Mouse (Mus musculus): ENCODE results near the gene Tbc1d13. TPM values are rescaled to one million over a fixed set of nuclear protein-coding genes. Genes with fewer than 3 reads are reported as not detected.
"Not testable (repeated sequence)": the region's sequence is repeated elsewhere in the genome, so short reads cannot be mapped to it uniquely, and the experiment has no call there.

Gene Tbc1d13
- polyA plus RNA-seq, 1 experiment from 2014 or later = 13.2 TPM

DNA sequence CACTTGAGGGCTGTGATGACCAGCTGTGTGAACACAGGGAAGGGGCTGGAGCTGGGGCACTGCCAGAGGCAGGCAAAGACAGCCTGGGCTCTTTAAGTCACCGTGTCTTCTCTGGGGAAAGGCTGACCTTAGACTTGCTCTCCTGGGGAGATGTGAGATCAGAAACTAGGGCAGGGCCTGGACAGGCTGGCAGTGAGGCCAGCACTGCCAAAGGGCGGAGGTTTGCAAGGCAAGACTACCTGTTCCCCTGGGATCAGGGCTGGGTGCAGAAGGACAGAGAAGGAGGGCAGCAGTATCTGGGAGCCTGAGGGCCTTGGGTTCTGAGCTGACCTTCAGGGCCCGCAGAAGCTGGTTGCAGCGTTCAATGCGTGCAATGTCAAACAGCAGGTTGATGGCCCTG, 25.9 kb upstream of the Tbc1d13 start:
- no peak overlapping the region for H3K27ac ChIP-seq
- H3K4me3 ChIP-seq (replicated peaks) = no peak overlapping the region
- no peak overlapping the region for H3K4me2 ChIP-seq (replicated peaks)
- H3K4me1 ChIP-seq (replicated peaks) = no peaks in the 10 kb centered on the region
- peaks cover 97% of the 10 kb centered on the region for H3K36me3 ChIP-seq
- H3K9me3 ChIP-seq = no peaks in the 10 kb centered on the region
- ATAC-seq = no peak
- H3K27me3 ChIP-seq = no peaks in the 10 kb centered on the region
- 94% methylated on average over 5 of the region's 5 CpGs for WGBS
- H3K9ac ChIP-seq (replicated peaks) = no peak overlapping the region

GRCm38 (mm10) chr2:30108260-30108659, 25.3 kb upstream of the Tbc1d13 start:
- Histone ChIP-seq H3K9ac (replicated peaks) (no peak overlapping the region), H3K27ac (no peak overlapping the region), H3K4me2 (replicated peaks) (no peak overlapping the region), H3K4me1 (replicated peaks) (no peaks in the 10 kb centered on the region), H3K27me3 (no peaks in the 10 kb centered on the region), H3K36me3 (peaks cover 97% of the 10 kb centered on the region), H3K4me3 (replicated peaks) (no peak overlapping the region), H3K9me3 (no peaks in the 10 kb centered on the region)
- ATAC-seq = no peak
- 96% methylated on average over 4 of the region's 4 CpGs for WGBS

DNA sequence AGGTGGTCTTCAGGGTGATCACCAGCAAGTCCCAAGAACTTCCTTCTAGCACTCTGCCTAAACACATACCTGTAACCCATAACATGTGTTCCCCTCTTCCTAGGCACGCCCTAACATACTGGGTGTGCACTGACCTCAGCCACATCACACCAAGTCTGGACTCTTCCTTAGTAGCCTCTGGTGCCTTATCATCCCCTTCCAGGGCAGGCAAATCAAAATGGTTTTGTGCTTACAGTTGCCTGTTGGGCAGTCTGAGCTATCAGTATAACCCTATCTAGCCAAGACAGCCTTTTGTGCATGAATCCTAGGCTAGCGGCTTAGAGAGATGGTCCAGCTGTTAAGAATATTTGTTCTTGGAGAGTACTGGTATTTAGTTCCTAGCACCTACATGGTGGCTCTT, 22.0 kb upstream of the Tbc1d13 start:
- Histone ChIP-seq H3K9me3 (no peaks in the 10 kb centered on the region), H3K4me2 (replicated peaks) (no peak overlapping the region), H3K27ac (no peak overlapping the region), H3K4me3 (replicated peaks) (no peak overlapping the region), H3K27me3 (no peaks in the 10 kb centered on the region), H3K9ac (replicated peaks) (no peak overlapping the region), H3K4me1 (replicated peaks) (no peaks in the 10 kb centered on the region), H3K36me3 (peaks cover 68% of the 10 kb centered on the region)
- 98% methylated on average over 2 of the region's 2 CpGs for WGBS
- ATAC-seq = no peak

GRCm38 (mm10) chr2:30112564-30112963, 21.0 kb upstream of the Tbc1d13 start:
- peaks cover 57% of the 10 kb centered on the region for H3K36me3 ChIP-seq

DNA sequence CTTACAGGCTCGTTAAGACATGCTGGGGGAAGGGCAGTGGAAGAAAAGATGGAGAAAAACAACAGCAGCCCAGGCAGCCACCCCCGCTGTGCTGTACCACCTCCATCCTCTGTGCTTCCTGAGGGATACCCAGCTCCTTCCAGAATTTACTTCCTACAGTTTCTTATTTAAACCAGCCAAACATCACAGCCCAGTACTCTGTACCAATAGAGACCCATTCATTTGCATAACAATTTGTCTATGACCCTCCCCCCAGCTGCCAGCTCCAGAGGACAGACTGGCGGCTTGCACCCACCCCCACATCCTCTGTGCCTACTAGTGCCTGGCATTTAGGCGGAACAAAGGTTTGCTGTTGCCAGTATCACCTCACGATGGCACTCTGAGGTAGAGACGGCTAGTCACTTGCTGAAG, 13.9 kb upstream of the Tbc1d13 start:
- Histone ChIP-seq H3K9me3 (no peaks in the 10 kb centered on the region), H3K27ac (peak overlapping the region; percentile 59), H3K4me3 (replicated peaks) (no peak overlapping the region), H3K36me3 (peaks cover 6% of the 10 kb centered on the region), H3K27me3 (no peaks in the 10 kb centered on the region), H3K9ac (replicated peaks) (0 out of 2 replicates have a peak overlapping the region, but pooled peaks have one; percentile 29), H3K4me2 (replicated peaks) (peak overlapping the region; percentile 9), H3K4me1 (replicated peaks) (peaks cover 42% of the 10 kb centered on the region)
- peak; percentile 32; the same call in 1 of the 2 replicates for ATAC-seq
- WGBS = 15% methylated on average over 6 of the region's 6 CpGs

More at GRCm38 (mm10) chr2:30112564-30112963, 21.0 kb upstream of the Tbc1d13 start:
- 94% methylated on average over 5 of the region's 5 CpGs for WGBS
- ATAC-seq = no peak
- no peaks in the 10 kb centered on the region for H3K27me3 ChIP-seq
- no peak overlapping the region for H3K9ac ChIP-seq (replicated peaks)
- no peak overlapping the region for H3K27ac ChIP-seq
- H3K4me1 ChIP-seq (replicated peaks) = no peaks in the 10 kb centered on the region
- no peak overlapping the region for H3K4me2 ChIP-seq (replicated peaks)
- no peak overlapping the region for H3K4me3 ChIP-seq (replicated peaks)
- H3K9me3 ChIP-seq = no peaks in the 10 kb centered on the region

GRCm38 (mm10) chr2:30120269-30120668, 13.3 kb upstream of the Tbc1d13 start:
- H3K36me3 ChIP-seq = peaks cover 6% of the 10 kb centered on the region
- H3K9me3 ChIP-seq = no peaks in the 10 kb centered on the region
- H3K4me2 ChIP-seq (replicated peaks) = peak overlapping the region; percentile 9; the same call in 1 of the 2 replicates
- H3K27me3 ChIP-seq = no peaks in the 10 kb centered on the region
- peak overlapping the region; percentile 59; the same call in 1 of the 2 replicates for H3K27ac ChIP-seq
- no peak for ATAC-seq
- H3K4me1 ChIP-seq (replicated peaks) = peaks cover 49% of the 10 kb centered on the region
- 83% methylated on average over 4 of the region's 4 CpGs for WGBS
- H3K4me3 ChIP-seq (replicated peaks) = no peak overlapping the region
- H3K9ac ChIP-seq (replicated peaks) = peak overlapping the region; percentile 29; the same call in 1 of the 2 replicates

- peaks cover 50% of the 10 kb centered on the region for H3K4me1 ChIP-seq (replicated peaks)
- 87% methylated on average over 5 of the region's 5 CpGs for WGBS
These were observed 10.8 kb upstream of the Tbc1d13 start for GRCm38 (mm10) chr2:30122766-30123165.

DNA sequence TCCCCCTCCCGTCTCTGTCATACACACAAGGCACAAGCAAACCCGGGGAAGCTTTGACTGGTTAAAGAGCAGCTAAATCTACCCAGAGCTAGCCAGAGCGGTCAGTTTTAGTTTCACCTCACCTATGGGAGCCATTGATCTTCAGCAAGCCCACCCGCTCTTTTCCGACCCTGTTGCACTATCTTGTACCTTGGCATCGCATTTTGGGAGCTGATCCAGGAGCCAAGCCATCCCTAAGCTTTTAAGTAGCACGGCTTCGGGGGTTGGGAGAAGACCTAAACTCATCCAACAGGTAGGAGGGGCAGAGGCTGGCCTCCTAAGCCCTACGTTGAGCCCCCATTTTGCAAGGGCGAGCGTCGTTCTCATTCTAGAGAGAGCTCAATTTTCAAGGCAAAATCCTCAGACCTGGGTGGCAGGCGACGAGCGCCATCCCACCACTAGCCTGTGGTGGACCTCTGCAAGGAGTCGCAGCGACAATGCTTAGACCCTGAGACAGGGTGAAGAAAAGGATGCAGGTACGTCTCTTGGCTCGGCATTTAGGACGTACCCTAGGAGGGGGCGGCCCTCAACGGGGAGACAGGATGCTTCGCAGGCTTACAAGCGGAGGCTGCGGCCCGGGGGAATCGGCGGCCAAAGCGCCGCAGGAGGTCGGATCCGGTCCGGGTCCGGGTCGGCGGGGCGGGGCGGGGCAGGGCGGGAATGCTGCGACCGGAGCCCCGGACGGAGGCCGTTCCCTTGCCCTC, 9.6 kb upstream of the Tbc1d13 start:
- 2% methylated on average over 44 of the region's 44 CpGs for WGBS
- H3K27me3 ChIP-seq = no peaks in the 10 kb centered on the region
- peak; percentile 76 for ATAC-seq

More at GRCm38 (mm10) chr2:30122766-30123165, 10.8 kb upstream of the Tbc1d13 start:
- Histone ChIP-seq H3K27ac (no peak overlapping the region), H3K4me2 (replicated peaks) (peak overlapping the region; percentile 89), H3K27me3 (no peaks in the 10 kb centered on the region), H3K9me3 (no peaks in the 10 kb centered on the region), H3K36me3 (peaks cover 6% of the 10 kb centered on the region), H3K4me3 (replicated peaks) (peak overlapping the region; percentile 89; the same call in 1 of the 2 replicates), H3K9ac (replicated peaks) (peak overlapping the region; percentile 92; the same call in 1 of the 2 replicates)
- ATAC-seq = no peak

DNA sequence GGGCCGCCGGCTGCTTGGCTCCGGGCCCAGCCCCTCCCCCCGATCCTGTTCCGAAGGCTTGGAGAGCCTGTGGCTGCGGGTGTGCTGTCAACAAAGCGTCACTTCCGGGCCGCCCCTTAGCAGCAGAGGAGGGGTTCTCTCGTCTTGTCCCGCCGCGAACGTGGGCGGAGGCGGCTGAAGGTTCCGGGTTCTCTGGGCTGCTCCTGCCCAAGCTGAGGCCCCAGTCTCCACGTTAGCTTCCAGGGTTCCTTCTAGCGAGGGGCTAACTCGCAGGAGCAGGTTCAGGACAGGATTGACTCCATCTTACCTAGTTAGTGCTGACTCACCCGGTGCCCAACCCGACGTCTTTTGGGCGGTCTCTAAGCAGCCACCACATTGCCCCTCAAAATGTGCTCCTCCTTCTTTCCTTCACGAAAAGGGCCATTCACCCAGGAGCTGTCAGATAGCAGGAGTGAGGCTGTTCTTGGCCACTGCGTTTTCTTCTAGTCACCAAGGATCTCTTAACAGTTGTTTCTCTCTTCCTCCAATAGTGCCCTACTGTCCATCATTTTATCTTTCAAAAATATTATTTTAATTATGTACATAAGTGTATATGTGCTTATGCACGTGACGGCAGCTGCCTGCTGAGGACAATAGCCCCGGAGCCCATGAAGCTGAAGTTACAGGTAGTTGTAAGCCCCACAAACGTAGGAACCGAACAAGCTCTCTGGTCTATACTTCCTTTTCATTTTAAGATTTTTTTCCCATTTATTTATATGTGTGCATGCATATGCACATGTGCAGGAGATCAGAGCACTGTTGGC, 8.9 kb upstream of the Tbc1d13 start, which contains the start of gene Zer1:
Zer1 (minus strand) TSS at position 114 of the 803 bp plus-strand sequence.
- H3K27ac ChIP-seq = peak within 1 kb of the TSS; percentile 90
- peaks cover 40% of the 10 kb centered on the region for H3K4me1 ChIP-seq (replicated peaks)
- ATAC-seq = peak; percentile 97
- H3K4me3 ChIP-seq (replicated peaks) = peak within 1 kb of the TSS; percentile 89
- H3K9me3 ChIP-seq = no peaks in the 10 kb centered on the region
- WGBS = 9% methylated on average over 31 of the region's 31 CpGs
- H3K9ac ChIP-seq (replicated peaks) = peak within 1 kb of the TSS; percentile 92
- H3K4me2 ChIP-seq (replicated peaks) = peak within 1 kb of the TSS; percentile 89
- peaks cover 6% of the 10 kb centered on the region for H3K36me3 ChIP-seq
- H3K27me3 ChIP-seq = no peaks in the 10 kb centered on the region

More for the DNA sequence above, 9.6 kb upstream of the Tbc1d13 start:
- Histone ChIP-seq H3K9ac (replicated peaks) (peak overlapping the region; percentile 92), H3K9me3 (no peaks in the 10 kb centered on the region), H3K4me2 (replicated peaks) (peak overlapping the region; percentile 89), H3K4me3 (replicated peaks) (peak overlapping the region; percentile 89), H3K36me3 (peaks cover 6% of the 10 kb centered on the region), H3K4me1 (replicated peaks) (peaks cover 48% of the 10 kb centered on the region), H3K27ac (peak overlapping the region; percentile 90)

DNA sequence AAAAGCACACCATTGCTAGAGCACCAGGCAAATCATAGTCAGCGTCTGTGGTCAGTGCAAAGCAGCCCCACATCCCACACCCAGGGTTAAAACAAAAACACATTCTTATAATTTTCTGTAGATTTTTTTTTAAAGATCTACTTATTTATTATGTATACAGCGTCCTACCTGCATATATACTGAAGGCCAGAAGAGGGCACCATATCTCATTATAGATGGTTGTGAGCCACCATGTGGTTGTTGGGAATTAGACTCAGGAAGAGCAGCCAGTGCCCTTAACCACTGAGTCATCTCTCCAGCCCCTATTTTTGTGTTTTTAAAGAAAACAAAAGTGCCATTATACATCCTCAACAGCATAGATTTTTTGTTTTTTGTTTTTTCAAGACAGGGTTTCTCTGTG, 4.8 kb upstream of the Tbc1d13 start:
- no peak overlapping the region for H3K4me3 ChIP-seq (replicated peaks)
- no peaks in the 10 kb centered on the region for H3K9me3 ChIP-seq
- no peak overlapping the region for H3K9ac ChIP-seq (replicated peaks)
- H3K27ac ChIP-seq = no peak overlapping the region
- no peaks in the 10 kb centered on the region for H3K27me3 ChIP-seq
- no peak for ATAC-seq
- no peaks in the 10 kb centered on the region for H3K36me3 ChIP-seq
- 27% methylated on average over 2 of the region's 2 CpGs for WGBS
- H3K4me1 ChIP-seq (replicated peaks) = peaks cover 17% of the 10 kb centered on the region
- no peak overlapping the region for H3K4me2 ChIP-seq (replicated peaks)

GRCm38 (mm10) chr2:30130156-30130555, 3.4 kb upstream of the Tbc1d13 start:
- Histone ChIP-seq H3K27me3 (no peaks in the 10 kb centered on the region), H3K36me3 (0 out of 2 replicates have a peak, but pooled peaks cover under 1% of the 10 kb centered on the region), H3K9me3 (no peaks in the 10 kb centered on the region), H3K27ac (no peak overlapping the region), H3K9ac (replicated peaks) (no peak overlapping the region), H3K4me3 (replicated peaks) (no peak overlapping the region), H3K4me2 (replicated peaks) (no peak overlapping the region), H3K4me1 (replicated peaks) (peaks cover 22% of the 10 kb centered on the region)
- ATAC-seq = no peak
- WGBS = 79% methylated on average over 4 of the region's 4 CpGs

- not testable (repeated sequence) for ATAC-seq; H3K4me2 ChIP-seq (replicated peaks); H3K9me3 ChIP-seq; H3K4me3 ChIP-seq (replicated peaks); H3K9ac ChIP-seq (replicated peaks); H3K27me3 ChIP-seq; H3K36me3 ChIP-seq; H3K27ac ChIP-seq
- WGBS = 71% methylated on average over 5 of the region's 5 CpGs
- peaks cover 28% of the 10 kb centered on the region for H3K4me1 ChIP-seq (replicated peaks)
These were observed 2.3 kb upstream of the Tbc1d13 start for GRCm38 (mm10) chr2:30131240-30131639.

Measured in midbrain, embryonic 13.5 days (tissue).